Mouse (Mus musculus) MEL (cell line): ENCODE data around the gene Nrsn2. TPM values are rescaled to one million over a fixed set of nuclear protein-coding genes. Genes with fewer than 3 reads are reported as not detected.

Source experiments
- DNase-seq: peaks from one replicate; pipeline ENCODE4 v3.0.0; 2011; ENCODE audit warnings: low read depth, low spot score
- H3K27ac ChIP-seq: 2 replicates; pipeline ENCODE4 v1.5.1; 2012; ENCODE audit warnings: low read depth, mild to moderate bottlenecking, control low read depth, low read length, moderate library complexity; ENCODE audit not compliant: control insufficient read depth
- H3K27me3 ChIP-seq, 2 experiments: fragments of 150-350 bp in 1 of 2; sonication (generic) in 1 of 2; 2 replicates each; pipeline ENCODE4 v1.6.1; 2012; ENCODE audit warnings: low read length in 2 of 2, mild to moderate bottlenecking in 2 of 2, improper control_type of control experiment in 1 of 2, moderate library complexity in 1 of 2; ENCODE audit not compliant: insufficient read depth in 2 of 2, control insufficient read depth in 1 of 2
- H3K36me3 ChIP-seq, 2 experiments: 2 replicates each; pipeline ENCODE4 v1.6.1; 2012 to 2014; ENCODE audit warnings: low read length in 2 of 2, improper control_type of control experiment in 1 of 2, inconsistent platforms in 1 of 2, mild to moderate bottlenecking in 1 of 2; ENCODE audit not compliant: insufficient read depth in 2 of 2, control insufficient read depth in 1 of 2
- H3K4me1 ChIP-seq, 2 experiments: fragments of 150-350 bp in 1 of 2; sonication (generic) in 1 of 2; 2 replicates each; pipeline ENCODE4 v1.6.1; 2012; ENCODE audit warnings: low read length in 2 of 2, improper control_type of control experiment in 1 of 2, mild to moderate bottlenecking in 1 of 2; ENCODE audit not compliant: insufficient read depth in 2 of 2, control insufficient read depth in 1 of 2
- H3K4me3 ChIP-seq, 2 experiments: fragments of 150-350 bp in 1 of 2; sonication (generic) in 1 of 2; 2 replicates each; pipeline ENCODE4 v1.5.1; 2012; ENCODE audit warnings: low read depth in 2 of 2, low read length in 2 of 2, mild to moderate bottlenecking in 2 of 2, moderate library complexity in 2 of 2, control low read depth in 1 of 2, improper control_type of control experiment in 1 of 2; ENCODE audit not compliant: control insufficient read depth in 1 of 2, insufficient read depth in 1 of 2
- H3K79me2 ChIP-seq: 2 replicates; pipeline ENCODE4 v1.6.1; 2012; ENCODE audit warnings: mild to moderate bottlenecking, low read length, moderate library complexity; ENCODE audit not compliant: control insufficient read depth, poor library complexity, insufficient read depth
- H3K9ac ChIP-seq: 2 replicates; pipeline ENCODE4 v1.6.1; 2012; ENCODE audit warnings: low read depth, mild to moderate bottlenecking, control low read depth, low read length, moderate library complexity; ENCODE audit not compliant: control insufficient read depth, poor library complexity, severe bottlenecking
- H3K9me3 ChIP-seq: fragments of 150-350 bp; sonication (generic); replicated peaks from 2 replicates; pipeline ENCODE4 v1.6.1; 2012; ENCODE audit warnings: mild to moderate bottlenecking, low read length, improper control_type of control experiment, moderate library complexity; ENCODE audit not compliant: insufficient read depth
- BHLHE40 ChIP-seq: IDR thresholded peaks from 2 replicates; pipeline ENCODE4 v1.6.1; 2012; ENCODE audit warnings: low read depth, mild to moderate bottlenecking, inconsistent platforms, low read length, improper control_type of control experiment, borderline replicate concordance
- E2F4 ChIP-seq: IDR thresholded peaks from 2 replicates; pipeline ENCODE4 v1.6.1; 2011; ENCODE audit warnings: low read depth, low read length, improper control_type of control experiment, borderline replicate concordance
- EP300 ChIP-seq, 2 experiments: IDR thresholded peaks; 2 replicates each; pipeline ENCODE4 v1.6.1; 2011; ENCODE audit warnings: improper control_type of control experiment in 2 of 2, low read length in 2 of 2, low read depth in 1 of 2, mild to moderate bottlenecking in 1 of 2
- HCFC1 ChIP-seq: IDR thresholded peaks from 2 replicates; pipeline ENCODE4 v1.6.1; 2012; ENCODE audit warnings: low read depth, mild to moderate bottlenecking, inconsistent platforms, low read length, improper control_type of control experiment, moderate library complexity
- MEF2A ChIP-seq: IDR thresholded peaks from 2 replicates; pipeline ENCODE4 v1.6.1; 2014; ENCODE audit warnings: low read depth, mild to moderate bottlenecking, inconsistent platforms, low read length, improper control_type of control experiment; ENCODE audit not compliant: poor library complexity, insufficient replicate concordance, severe bottlenecking; ENCODE audit errors: extremely low read depth
- NRF1 ChIP-seq: IDR thresholded peaks from 2 replicates; pipeline ENCODE4 v1.6.1; 2014; ENCODE audit warnings: low read depth, mild to moderate bottlenecking, inconsistent platforms, low read length, improper control_type of control experiment, moderate library complexity; ENCODE audit not compliant: poor library complexity, insufficient read depth, severe bottlenecking
- POLR2AphosphoS2 ChIP-seq: IDR thresholded peaks from 2 replicates; pipeline ENCODE4 v1.6.1; 2011; ENCODE audit warnings: low read length, improper control_type of control experiment
- POLR2AphosphoS5 ChIP-seq: IDR thresholded peaks from 2 replicates; pipeline ENCODE4 v1.6.1; 2012; ENCODE audit warnings: low read depth, borderline replicate concordance, mild to moderate bottlenecking, inconsistent platforms, low read length, moderate library complexity, mixed read lengths
- SIN3A ChIP-seq: IDR thresholded peaks from 2 replicates; pipeline ENCODE4 v1.6.1; 2012; ENCODE audit warnings: low read length, improper control_type of control experiment, inconsistent platforms
- TBP ChIP-seq: IDR thresholded peaks from 2 replicates; pipeline ENCODE4 v1.8.0; 2011; ENCODE audit warnings: low read depth, low read length, improper control_type of control experiment
- TCF12 ChIP-seq: IDR thresholded peaks from 2 replicates; pipeline ENCODE4 v1.6.1; 2014; ENCODE audit warnings: low read depth, mild to moderate bottlenecking, inconsistent platforms, low read length, improper control_type of control experiment, moderate library complexity
- UBTF ChIP-seq: IDR thresholded peaks from 2 replicates; pipeline ENCODE4 v1.6.1; 2012; ENCODE audit warnings: low read depth, mild to moderate bottlenecking, inconsistent platforms, low read length, improper control_type of control experiment, moderate library complexity, borderline replicate concordance; ENCODE audit not compliant: insufficient read depth
- ZMIZ1 ChIP-seq: IDR thresholded peaks from 2 replicates; pipeline ENCODE4 v1.6.1; 2012; ENCODE audit warnings: low read depth, mild to moderate bottlenecking, inconsistent platforms, low read length, improper control_type of control experiment, moderate library complexity
- polyA plus RNA-seq, 2 experiments: library from polyadenylated mRNA; stranded (reverse) in 1 of 2; unstranded in 1 of 2; fragments of >175 nt in 1 of 2; fragments of >200 nt in 1 of 2; gene quantifications; 2 replicates each; pipeline versions ENCODE4 v1.2.1 to v1.2.4; 2012; ENCODE audit warnings: low replicate concordance in 2 of 2, low read depth in 1 of 2; ENCODE audit not compliant: insufficient read length in 2 of 2, insufficient read depth in 1 of 2, missing spikeins in 1 of 2
- total RNA-seq: library from RNA; depleted of rRNA; stranded (reverse); fragments of 300-350 nt; gene quantifications from 2 replicates; pipeline ENCODE4 v1.2.3, GENCODE M21; 2012

Nrsn2 gene
- total and polyA plus RNA-seq, 3 experiments, result not detected

- H3K9ac ChIP-seq, result no peak overlapping the region
- TF ChIP-seq TCF12, result no peak
- no peaks in the 10 kb centered on the region for H3K27me3 ChIP-seq
- peaks cover 21 to 45% of the 10 kb centered on the region in 2 experiments; a peak in 3 of 4 replicates for H3K36me3 ChIP-seq
- H3K27ac ChIP-seq, result no peak overlapping the region
- no peak for DNase-seq
- peaks cover 31% of the 10 kb centered on the region for H3K79me2 ChIP-seq
- H3K9me3 ChIP-seq, result no peaks in the 10 kb centered on the region
- peaks cover 18 to 51% of the 10 kb centered on the region in 2 experiments for H3K4me1 ChIP-seq
- no peak overlapping the region for H3K4me3 ChIP-seq
These were observed 38.1 kb downstream of the Nrsn2 start for GRCm38 (mm10) chr2:152338319-152338718.

GRCm38 (mm10) chr2:152337591-152338212 is 38.7 kb downstream of the Nrsn2 start:
- peaks cover 25% of the 10 kb centered on the region for H3K79me2 ChIP-seq
- DNase-seq, result no peak
- H3K27ac ChIP-seq, result no peak overlapping the region
- no peak overlapping the region for H3K9ac ChIP-seq
- TF ChIP-seq TBP, result no peak
- no peak for TF ChIP-seq UBTF
- TF ChIP-seq TCF12, result no peak
- no peak for TF ChIP-seq EP300 (IDR thresholded peaks at IDR 0.05; ENCODE audit: low read depth in 1 of 2, low read length in 2 of 2)
- TF ChIP-seq E2F4, result no peak
- TF ChIP-seq ZMIZ1, result no peak
- no peak for TF ChIP-seq SIN3A
- TF ChIP-seq BHLHE40, result no peak
- TF ChIP-seq MEF2A, result no peak
- TF ChIP-seq HCFC1, result no peak
- no peak for TF ChIP-seq POLR2AphosphoS5
- TF ChIP-seq NRF1, result no peak
- H3K27me3 ChIP-seq, result no peaks in the 10 kb centered on the region
- peaks cover 19 to 47% of the 10 kb centered on the region in 2 experiments; a peak in 3 of 4 replicates for H3K36me3 ChIP-seq
- H3K4me1 ChIP-seq, result peaks cover 20 to 53% of the 10 kb centered on the region in 2 experiments
- no peak overlapping the region for H3K4me3 ChIP-seq
- H3K9me3 ChIP-seq, result no peaks in the 10 kb centered on the region

GRCm38 (mm10) chr2:152336856-152337255 is 39.6 kb downstream of the Nrsn2 start:
- Histone ChIP-seq H3K4me3 (no peak overlapping the region), H3K27ac (no peak overlapping the region), H3K4me1 (peaks cover 18 to 45% of the 10 kb centered on the region in 2 experiments), H3K79me2 (peaks cover 21% of the 10 kb centered on the region), H3K27me3 (no peaks in the 10 kb centered on the region), H3K9ac (no peak overlapping the region), H3K36me3 (peaks cover 11 to 40% of the 10 kb centered on the region in 2 experiments; a peak in 3 of 4 replicates), H3K9me3 (no peaks in the 10 kb centered on the region)
- no peak for TF ChIP-seq TCF12
- peak; percentile 59; the same call in 1 of the 2 replicates for TF ChIP-seq POLR2AphosphoS2
- DNase-seq, result peak; percentile 44
